ENCODE assay signal across 8 mouse cellular contexts in genomic region chr8:115357663-115358335, GRCm38 (mm10).
DNase-seq lines count a peak whose midpoint lies in the region; ATAC-seq and TF ChIP-seq lines count a peak whose summit lies in the region.

No protein-coding gene starts in this region.

- TF ChIP-seq POLR2A in thymus, adult 2 months (IDR thresholded peaks at IDR 0.05; ENCODE audit: control insufficient read depth, extremely low read depth, insufficient read depth, low read length, poor library complexity): no peak

- peaks cover 14% of the 10 kb centered on the region for H3K9me3 ChIP-seq in limb, embryonic 13.5 days

- no peak for TF ChIP-seq CTCF in thymus, adult 2 months (IDR thresholded peaks at IDR 0.05; ENCODE audit: borderline replicate concordance, control insufficient read depth, extremely low read depth, insufficient read depth, low read length, poor library complexity)

- H3K36me3 ChIP-seq in limb, embryonic 13.5 days: no peaks in the 10 kb centered on the region
- no peaks in the 10 kb centered on the region for H3K36me3 ChIP-seq in thymus, adult 2 months (ENCODE audit: control insufficient read depth, insufficient read depth, low read length)

- H3K4me1 ChIP-seq in limb, embryonic 13.5 days: peaks cover 15% of the 10 kb centered on the region
- no peaks in the 10 kb centered on the region for H3K4me1 ChIP-seq in thymus, adult 2 months (replicated peaks; ENCODE audit: control insufficient read depth, insufficient read depth, low read length)

- 42% methylated on average over 16 of the region's 16 CpGs for whole genome bisulfite sequencing in limb, embryonic 13.5 days
- 94% methylated on average over 16 of the region's 16 CpGs for WGBS in thymus, adult 2 months

- peak; percentile 15 for DNase-seq in cerebellum, adult 11 months
- no peak for DNase-seq in cerebellum, postnatal 4 days (ENCODE audit: low spot score in 2 of 2)
- DNase-seq in cerebellum, adult 9-11 months: peak; percentile 51
- DNase-seq in gastrocnemius, postnatal 14 days: peak; percentile 56
- DNase-seq in thymus, postnatal 0 days (ENCODE audit: low spot score): no peak
- DNase-seq in thymus, adult 2 months: no peak
- DNase-seq in right cerebral cortex, postnatal 14 days: no peak

- intact Hi-C loops in gastrocnemius, postnatal 14 days (cut with DNase I; ENCODE audit: low total_unique reads): no loop called here

- no peak overlapping the region for H3K27ac ChIP-seq in limb, embryonic 13.5 days
- H3K27ac ChIP-seq in thymus, adult 2 months (ENCODE audit: control insufficient read depth, insufficient read depth, low read length): no peak overlapping the region

- H3K27me3 ChIP-seq in limb, embryonic 13.5 days: peaks cover 18% of the 10 kb centered on the region
- H3K27me3 ChIP-seq in thymus, adult 2 months (ENCODE audit: control insufficient read depth, insufficient read depth, low read length): no peaks in the 10 kb centered on the region

- H3K4me3 ChIP-seq in limb, embryonic 13.5 days: no peak overlapping the region
- H3K4me3 ChIP-seq in thymus, adult 2 months (ENCODE audit: control insufficient read depth, insufficient read depth, low read length): no peak overlapping the region

- H3K9ac ChIP-seq in limb, embryonic 13.5 days: 0 out of 2 replicates have a peak overlapping the region, but pooled peaks have one; percentile 8

- H3K4me2 ChIP-seq in limb, embryonic 13.5 days (replicated peaks): no peak overlapping the region

- no peak for ATAC-seq in limb, embryonic 13.5 days (ENCODE audit: low FRiP score, low read depth)

Comparison
In these comparisons a context has a peak if more than half of its experiments do, and no peak if none do; other contexts are left out.
1. DNase-seq: peak in cerebellum, adult 11 months (single experiment), cerebellum, adult 9-11 months (single experiment) and gastrocnemius, postnatal 14 days (single experiment); none in cerebellum, postnatal 4 days (0 of 2), thymus, postnatal 0 days (single experiment), thymus, adult 2 months (single experiment) and right cerebral cortex, postnatal 14 days (single experiment).